Mouse (Mus musculus) limb, embryonic 14.5 days (tissue): Measurements from ENCODE around the gene Bcl2. TPM values are rescaled to one million over a fixed set of nuclear protein-coding genes. Genes with fewer than 3 reads are reported as not detected.

Experiments used
- ATAC-seq: fragments of 200-750 bp; cut with Nextera tagmentation; 2 replicates; pipeline ENCODE4 v1.8.0; 2017; ENCODE audit warnings: low read depth, moderate number of reproducible peaks, moderate TSS enrichment; ENCODE audit not compliant: low FRiP score
- DNase-seq: peaks from one replicate; pipeline ENCODE4 v3.0.0-alpha.2; 2015; ENCODE audit warnings: low spot score
- H3K27ac ChIP-seq: fragments of 300-500 bp; sonication (generic); replicated peaks from 2 replicates; pipeline ENCODE4 v1.5.1; 2014; ENCODE audit warnings: low read depth, mild to moderate bottlenecking, low read length, moderate library complexity, mixed read lengths
- H3K27me3 ChIP-seq: fragments of 300-500 bp; sonication (generic); 2 replicates; pipeline ENCODE4 v1.6.1; 2014; ENCODE audit warnings: low read length, mixed read lengths; ENCODE audit not compliant: control insufficient read depth, insufficient read depth
- H3K36me3 ChIP-seq: fragments of 300-500 bp; sonication (generic); 2 replicates; pipeline ENCODE4 v1.6.1; 2014; ENCODE audit warnings: mild to moderate bottlenecking, low read length, moderate library complexity, mixed read lengths; ENCODE audit not compliant: control insufficient read depth, insufficient read depth
- H3K4me1 ChIP-seq: fragments of 300-500 bp; sonication (generic); 2 replicates; pipeline ENCODE4 v1.6.1; 2014; ENCODE audit warnings: antibody characterized with exemption, low read length, mixed read lengths; ENCODE audit not compliant: control insufficient read depth, insufficient read depth
- H3K4me2 ChIP-seq: fragments of 300-500 bp; sonication (generic); replicated peaks from 2 replicates; pipeline ENCODE4 v1.6.1; 2014; ENCODE audit warnings: low read depth, mild to moderate bottlenecking, low read length, moderate library complexity; ENCODE audit not compliant: severe bottlenecking
- H3K4me3 ChIP-seq: fragments of 300-500 bp; sonication (generic); replicated peaks from 2 replicates; pipeline ENCODE4 v1.5.1; 2014; ENCODE audit warnings: low read length
- H3K9ac ChIP-seq: fragments of 300-500 bp; sonication (generic); 2 replicates; pipeline ENCODE4 v1.6.1; 2014; ENCODE audit warnings: mild to moderate bottlenecking, low read depth, low read length, moderate library complexity; ENCODE audit not compliant: severe bottlenecking
- H3K9me3 ChIP-seq: fragments of 300-500 bp; sonication (generic); 2 replicates; pipeline ENCODE4 v1.6.1; 2016; ENCODE audit warnings: low read length; ENCODE audit not compliant: control insufficient read depth
- POLR2A ChIP-seq: fragments of 200-500 bp; IDR thresholded peaks from 2 replicates; pipeline ENCODE4 v1.8.0; 2012; ENCODE audit warnings: inconsistent platforms, mild to moderate bottlenecking, moderate library complexity, borderline replicate concordance; ENCODE audit not compliant: insufficient read depth, insufficient read length; ENCODE audit errors: extremely low read depth
- WGBS: fragments of 180-500 bp; shearing (Covaris S2); extraction: QIAGEN DNeasy Blood & Tissue Kit; methylation state at CpG from one replicate; pipeline ENCODE4 v1.1.7; 2014; 5-methylcytosine and 5-hydroxymethylcytosine counted together
- polyA plus RNA-seq, 2 experiments: library from polyadenylated mRNA; depleted of rRNA in 1 of 2; stranded (reverse) in 1 of 2; unstranded in 1 of 2; fragments of >200 nt; fragmentation: Nextera tagmentation in 1 of 2; extraction: Ambion mirVana in 1 of 2; gene quantifications; 2 replicates each; pipeline versions ENCODE4 v1.2.1 to v1.2.3; 2012 to 2014

Gene Bcl2
- polyA plus RNA-seq, 2 experiments = 8.0 to 15.7 TPM

DNA sequence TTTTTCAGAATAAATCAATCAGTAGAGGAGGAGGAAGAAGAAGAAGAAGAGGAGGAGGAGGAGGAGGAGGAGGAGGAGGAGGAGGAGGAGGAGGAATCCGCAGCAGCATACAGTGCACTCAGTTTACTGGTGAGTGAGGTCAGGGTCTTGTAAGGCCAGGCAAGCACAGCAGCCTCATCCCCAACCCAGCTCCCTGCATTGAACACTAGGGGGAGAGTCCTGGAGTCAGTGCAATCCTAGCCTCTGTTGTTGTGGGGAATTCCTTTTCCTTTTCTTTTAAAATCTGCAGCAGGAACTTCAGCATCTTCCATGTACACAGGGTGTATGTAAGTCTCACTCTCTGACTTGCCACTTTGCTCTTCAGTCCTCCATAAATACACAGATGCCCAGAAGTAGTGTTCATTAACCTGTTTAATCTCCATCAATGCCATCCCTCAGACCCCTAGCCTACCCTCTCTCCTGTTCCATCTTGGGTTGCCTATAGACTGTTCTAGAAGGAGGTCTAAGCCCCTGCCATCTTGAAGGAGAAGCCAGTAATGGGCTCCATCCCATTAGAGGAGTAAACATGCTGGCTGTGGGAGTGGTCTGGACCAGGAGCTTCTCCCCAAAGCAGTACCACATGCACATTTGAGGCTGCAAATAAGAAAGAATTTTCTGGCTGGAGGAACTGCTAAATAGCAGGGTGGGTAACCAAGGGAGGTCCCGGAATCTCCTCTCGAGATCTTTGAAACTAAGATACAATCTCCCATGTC is 85.2 kb downstream of the Bcl2 start:
- H3K9me3 ChIP-seq = no peaks in the 10 kb centered on the region
- no peak overlapping the region for H3K4me2 ChIP-seq
- TF ChIP-seq POLR2A = no peak
- 34% methylated on average over 3 of the region's 3 CpGs for WGBS
- DNase-seq (peak; percentile 47), ATAC-seq (peak; percentile 67)
- no peaks in the 10 kb centered on the region for H3K27me3 ChIP-seq
- no peaks in the 10 kb centered on the region for H3K36me3 ChIP-seq
- H3K27ac ChIP-seq = peak overlapping the region; percentile 45
- H3K9ac ChIP-seq = no peak overlapping the region
- peaks cover 28% of the 10 kb centered on the region for H3K4me1 ChIP-seq
- no peak overlapping the region for H3K4me3 ChIP-seq

DNA sequence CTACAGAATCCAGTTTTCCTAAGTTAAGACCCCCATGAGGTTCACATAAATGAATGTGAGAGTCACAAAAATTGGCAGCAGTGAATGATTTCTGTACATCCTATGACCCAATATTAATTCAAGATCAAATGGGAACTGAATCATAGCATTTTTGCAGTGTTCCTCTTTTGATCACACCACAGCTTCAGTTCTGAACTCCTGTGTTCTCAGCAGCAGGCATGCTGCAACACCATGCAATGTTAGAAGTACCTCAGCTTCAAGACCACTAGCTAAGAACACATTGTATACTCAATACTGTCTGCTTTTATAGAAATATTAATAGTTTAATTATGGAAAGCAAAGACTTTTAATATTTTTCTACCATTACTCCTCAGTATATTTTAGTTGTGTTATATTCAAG is 85.8 kb downstream of the Bcl2 start:
- no peak overlapping the region for H3K4me3 ChIP-seq
- no peak overlapping the region for H3K27ac ChIP-seq
- no peaks in the 10 kb centered on the region for H3K9me3 ChIP-seq
- peaks cover 28% of the 10 kb centered on the region for H3K4me1 ChIP-seq
- no peak for DNase-seq
- no peak for ATAC-seq
- no peaks in the 10 kb centered on the region for H3K27me3 ChIP-seq
- no peak overlapping the region for H3K4me2 ChIP-seq
- H3K36me3 ChIP-seq = no peaks in the 10 kb centered on the region
- TF ChIP-seq POLR2A = no peak
- H3K9ac ChIP-seq = no peak overlapping the region

DNA sequence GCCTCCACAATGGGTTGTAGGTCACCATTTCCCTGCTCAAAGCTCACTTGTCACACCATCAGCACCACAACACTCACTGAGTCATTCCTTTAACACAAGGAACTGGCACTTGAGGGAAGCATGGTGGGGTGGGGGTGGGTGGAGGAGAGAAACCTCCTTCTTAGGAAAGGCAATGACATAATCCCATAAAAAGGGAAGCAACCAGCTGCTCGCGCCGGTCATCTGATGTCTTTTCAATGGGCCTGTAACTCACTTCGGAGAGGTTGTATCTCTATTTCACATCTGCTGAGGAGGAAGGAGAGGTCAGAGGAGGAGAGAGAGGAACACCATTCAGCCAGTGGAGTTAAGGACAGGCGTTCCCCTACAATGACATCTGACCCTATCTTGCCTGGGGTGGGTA is 86.8 kb downstream of the Bcl2 start:
- no peak for TF ChIP-seq POLR2A
- no peak overlapping the region for H3K9ac ChIP-seq
- H3K27ac ChIP-seq = no peak overlapping the region
- no peak overlapping the region for H3K4me3 ChIP-seq
- peaks cover 28% of the 10 kb centered on the region for H3K4me1 ChIP-seq
- 55% methylated on average over 5 of the region's 5 CpGs for WGBS
- no peaks in the 10 kb centered on the region for H3K9me3 ChIP-seq
- no peak for ATAC-seq
- no peak overlapping the region for H3K4me2 ChIP-seq
- no peak for DNase-seq
- no peaks in the 10 kb centered on the region for H3K36me3 ChIP-seq
- no peaks in the 10 kb centered on the region for H3K27me3 ChIP-seq

DNA sequence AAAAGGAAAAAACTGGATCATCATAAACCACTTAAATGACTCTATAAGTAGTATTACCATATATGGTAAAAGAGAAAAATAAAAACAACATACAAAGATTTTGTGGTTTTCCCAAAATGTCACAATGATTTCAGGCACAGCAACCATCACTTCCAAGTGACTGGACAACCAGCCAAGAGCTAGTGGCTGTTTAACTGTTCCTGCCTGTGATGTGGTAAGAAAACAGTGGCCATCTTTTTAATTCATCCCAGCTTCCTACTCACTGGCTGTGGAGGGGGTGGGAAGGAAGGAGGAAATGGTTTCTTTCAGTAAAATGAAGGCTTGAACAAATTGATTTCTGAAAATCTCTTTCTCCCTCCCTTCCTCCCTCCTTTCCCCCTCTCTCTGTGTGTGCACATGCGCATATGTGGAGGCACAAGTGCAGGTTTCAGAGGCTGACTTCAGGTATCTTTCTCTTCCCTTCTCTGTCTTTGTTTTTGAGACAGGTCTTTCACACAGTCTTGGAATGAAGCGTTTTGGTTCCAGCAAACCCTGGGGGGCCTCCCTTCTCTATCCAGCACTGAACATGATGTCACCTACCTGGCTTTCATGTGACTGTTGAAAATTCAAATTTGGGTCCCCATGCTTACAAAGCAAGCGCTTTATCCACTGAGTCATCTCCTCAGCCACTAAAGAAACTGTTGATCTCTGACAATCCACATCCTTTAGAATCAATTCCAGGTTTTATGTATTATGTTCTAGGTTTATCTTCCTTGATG is 93.7 kb downstream of the Bcl2 start:
- Histone ChIP-seq H3K9ac (no peak overlapping the region), H3K4me1 (peaks cover 6% of the 10 kb centered on the region; the same call in 1 of the 2 replicates), H3K27ac (no peak overlapping the region), H3K9me3 (no peaks in the 10 kb centered on the region), H3K4me3 (no peak overlapping the region), H3K4me2 (no peak overlapping the region), H3K27me3 (no peaks in the 10 kb centered on the region), H3K36me3 (no peaks in the 10 kb centered on the region)
- ATAC-seq (no peak), DNase-seq (no peak)
- WGBS = 71% methylated on average over 3 of the region's 3 CpGs
- no peak for TF ChIP-seq POLR2A

DNA sequence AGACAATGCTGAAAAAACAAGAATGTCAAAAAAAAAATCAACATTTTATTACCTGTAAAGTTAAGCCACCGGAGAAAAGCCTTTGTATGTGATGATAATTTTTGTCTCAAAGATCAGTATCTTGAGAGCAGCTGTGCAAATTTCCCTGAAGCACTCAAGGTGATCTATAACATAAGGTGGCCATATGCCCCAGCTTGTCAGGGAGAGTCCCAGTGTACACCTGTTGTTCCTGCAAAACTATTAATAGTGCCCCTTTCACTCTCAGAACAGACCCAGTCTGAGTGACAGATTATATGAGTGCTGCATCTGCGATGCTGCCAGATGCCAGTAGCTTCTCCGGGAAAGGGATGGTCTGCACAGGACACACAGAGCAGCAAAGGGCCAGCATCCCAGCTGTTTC is 95.3 kb downstream of the Bcl2 start:
- DNase-seq = no peak
- H3K4me1 ChIP-seq = peaks cover 6% of the 10 kb centered on the region; the same call in 1 of the 2 replicates
- no peak overlapping the region for H3K4me2 ChIP-seq
- H3K27ac ChIP-seq = no peak overlapping the region
- TF ChIP-seq POLR2A = no peak
- no peak overlapping the region for H3K4me3 ChIP-seq
- peak; percentile 55 for ATAC-seq
- no peak overlapping the region for H3K9ac ChIP-seq
- no peaks in the 10 kb centered on the region for H3K9me3 ChIP-seq
- no peaks in the 10 kb centered on the region for H3K36me3 ChIP-seq
- H3K27me3 ChIP-seq = no peaks in the 10 kb centered on the region
- WGBS = 51% methylated on average over 3 of the region's 3 CpGs
